Mouse (Mus musculus) forebrain, embryonic 13.5 days (tissue): ENCODE data around the gene Tnfsf15. TPM values are rescaled to one million over a fixed set of nuclear protein-coding genes. Genes with fewer than 3 reads are reported as not detected.

Experiments
- ATAC-seq: fragments of 200-750 bp; cut with Nextera tagmentation; 2 replicates; pipeline ENCODE4 v1.8.0; 2017
- H3K27ac ChIP-seq: fragments of 300-500 bp; sonication (generic); 2 replicates; pipeline ENCODE4 v1.5.1; 2015; ENCODE audit warnings: inconsistent platforms, mild to moderate bottlenecking, moderate library complexity
- H3K27me3 ChIP-seq: fragments of 300-500 bp; sonication (generic); 2 replicates; pipeline ENCODE4 v1.6.1; 2015; ENCODE audit warnings: mild to moderate bottlenecking, inconsistent platforms
- H3K36me3 ChIP-seq: fragments of 300-500 bp; sonication (generic); 2 replicates; pipeline ENCODE4 v1.6.1; 2015; ENCODE audit warnings: mild to moderate bottlenecking, inconsistent platforms; ENCODE audit not compliant: poor library complexity, severe bottlenecking
- H3K4me1 ChIP-seq: fragments of 300-500 bp; sonication (generic); 2 replicates; pipeline ENCODE4 v1.6.1; 2015; ENCODE audit warnings: inconsistent platforms
- H3K4me2 ChIP-seq: fragments of 300-500 bp; sonication (generic); 2 replicates; pipeline ENCODE4 v1.6.1; 2015; ENCODE audit warnings: inconsistent platforms, mild to moderate bottlenecking, moderate library complexity
- H3K4me3 ChIP-seq: fragments of 300-500 bp; sonication (generic); 2 replicates; pipeline ENCODE4 v1.5.1; 2015; ENCODE audit warnings: mild to moderate bottlenecking, inconsistent platforms
- H3K9ac ChIP-seq: fragments of 300-500 bp; sonication (generic); 2 replicates; pipeline ENCODE4 v1.6.1; 2015; ENCODE audit warnings: mild to moderate bottlenecking, inconsistent platforms
- H3K9me3 ChIP-seq: fragments of 300-500 bp; sonication (generic); replicated peaks from 2 replicates; pipeline ENCODE4 v1.6.1; 2016; ENCODE audit warnings: inconsistent platforms
- whole genome bisulfite sequencing: fragments of 180-500 bp; shearing (Covaris S2); methylation state at CpG from one replicate; pipeline ENCODE4 v1.1.7; 2015; 5-methylcytosine and 5-hydroxymethylcytosine counted together
- polyA plus RNA-seq: library from polyadenylated mRNA; unstranded; fragments of >200 nt; fragmentation: Nextera tagmentation; extraction: Ambion mirVana; gene quantifications from 2 replicates; pipeline ENCODE4 v1.2.1, GENCODE M21; 2015

Gene Tnfsf15
- polyA plus RNA-seq, 1 experiment from 2014 or later: not detected

- no peaks in the 10 kb centered on the region for H3K27me3 ChIP-seq
- 90% methylated on average over 3 of the region's 3 CpGs for WGBS
- no peaks in the 10 kb centered on the region for H3K36me3 ChIP-seq
- no peak overlapping the region for H3K27ac ChIP-seq
- H3K9ac ChIP-seq: no peak overlapping the region
- H3K9me3 ChIP-seq: no peaks in the 10 kb centered on the region
- H3K4me3 ChIP-seq: no peak overlapping the region
- 0 out of 2 replicates have a peak, but pooled peaks cover 5% of the 10 kb centered on the region for H3K4me1 ChIP-seq
- H3K4me2 ChIP-seq: no peak overlapping the region
- no peak for ATAC-seq
Measured at GRCm38 (mm10) chr4:63740001-63740400, 4.9 kb downstream of the Tnfsf15 start.

GRCm38 (mm10) chr4:63739524-63739923 is 5.4 kb downstream of the Tnfsf15 start:
- Histone ChIP-seq H3K4me2 (no peak overlapping the region), H3K9ac (no peak overlapping the region), H3K36me3 (no peaks in the 10 kb centered on the region), H3K27me3 (no peaks in the 10 kb centered on the region), H3K4me1 (0 out of 2 replicates have a peak, but pooled peaks cover 1% of the 10 kb centered on the region), H3K27ac (no peak overlapping the region), H3K9me3 (no peaks in the 10 kb centered on the region), H3K4me3 (no peak overlapping the region)
- ATAC-seq: peak; percentile 51; the same call in 1 of the 2 replicates
- WGBS: 76% methylated on average over 7 of the region's 7 CpGs

DNA sequence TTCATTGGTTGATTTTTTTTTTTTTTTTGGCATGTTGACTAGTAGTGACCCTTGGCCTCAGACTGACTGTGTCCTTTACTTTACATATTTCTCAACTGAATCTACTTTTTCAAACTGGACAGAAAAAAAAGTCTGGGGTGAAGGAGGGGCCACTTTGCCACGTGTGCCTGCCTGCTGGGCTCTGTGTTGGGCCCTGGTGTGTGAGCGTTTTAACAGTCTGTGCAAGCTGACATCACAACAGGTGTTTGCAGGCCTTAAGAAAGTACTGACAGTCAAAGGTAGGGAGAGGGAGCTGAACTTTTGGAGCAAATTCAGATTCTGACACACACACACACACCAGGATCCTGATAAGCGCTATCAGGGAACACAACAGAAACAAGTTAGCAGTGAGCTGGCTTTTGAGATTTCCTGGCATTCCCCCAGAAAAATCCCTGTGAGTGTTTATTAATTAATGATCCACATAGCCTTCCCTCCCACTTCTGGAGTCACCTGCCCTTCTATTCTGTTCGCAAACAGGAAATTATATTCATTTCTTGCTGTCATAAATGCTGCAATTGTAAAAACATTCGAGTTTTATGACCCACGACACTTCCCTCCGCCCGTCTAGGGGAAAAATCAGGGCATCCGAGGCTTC is 6.4 kb downstream of the Tnfsf15 start:
- H3K4me1 ChIP-seq: no peaks in the 10 kb centered on the region
- H3K4me2 ChIP-seq: no peak overlapping the region
- no peaks in the 10 kb centered on the region for H3K27me3 ChIP-seq
- H3K9ac ChIP-seq: no peak overlapping the region
- H3K36me3 ChIP-seq: no peaks in the 10 kb centered on the region
- no peak overlapping the region for H3K27ac ChIP-seq
- WGBS: 79% methylated on average over 9 of the region's 9 CpGs
- ATAC-seq: no peak
- no peaks in the 10 kb centered on the region for H3K9me3 ChIP-seq
- no peak overlapping the region for H3K4me3 ChIP-seq

DNA sequence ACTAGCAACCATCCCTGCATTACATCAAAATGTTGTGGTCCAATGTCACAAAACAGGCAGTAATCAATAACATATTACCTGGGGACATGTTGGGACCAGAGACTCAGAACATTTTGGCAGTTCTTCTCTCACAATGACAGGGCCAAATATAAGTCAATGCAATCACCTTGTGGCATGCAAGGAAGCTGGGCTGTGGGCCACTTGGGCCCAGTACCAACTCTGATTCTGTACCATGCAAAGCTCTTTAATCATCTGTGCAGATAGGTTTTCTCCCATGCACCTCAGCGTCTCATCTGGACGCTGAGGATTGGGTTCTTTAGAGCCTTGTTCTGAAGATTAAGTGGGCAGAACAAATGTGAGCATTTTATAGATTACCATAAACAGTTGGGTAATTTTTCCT is 13.6 kb downstream of the Tnfsf15 start:
- WGBS: 61% methylated on average over 2 of the region's 2 CpGs
- no peak for ATAC-seq

GRCm38 (mm10) chr4:63726727-63727126 is 18.2 kb downstream of the Tnfsf15 start:
- Histone ChIP-seq H3K27ac (no peak overlapping the region), H3K9me3 (no peaks in the 10 kb centered on the region), H3K4me1 (peaks cover 4% of the 10 kb centered on the region; the same call in 1 of the 2 replicates), H3K4me2 (no peak overlapping the region), H3K4me3 (no peak overlapping the region), H3K9ac (no peak overlapping the region), H3K27me3 (peaks cover 10% of the 10 kb centered on the region), H3K36me3 (no peaks in the 10 kb centered on the region)
- WGBS: 24% methylated on average over 4 of the region's 4 CpGs
- ATAC-seq: no peak

More for the DNA sequence above, 13.6 kb downstream of the Tnfsf15 start:
- no peaks in the 10 kb centered on the region for H3K36me3 ChIP-seq
- no peak overlapping the region for H3K9ac ChIP-seq
- no peak overlapping the region for H3K4me3 ChIP-seq
- H3K4me1 ChIP-seq: peaks cover under 1% of the 10 kb centered on the region; the same call in 1 of the 2 replicates
- H3K27me3 ChIP-seq: peaks cover 2% of the 10 kb centered on the region; the same call in 1 of the 2 replicates
- H3K4me2 ChIP-seq: no peak overlapping the region
- H3K9me3 ChIP-seq: no peaks in the 10 kb centered on the region
- no peak overlapping the region for H3K27ac ChIP-seq

GRCm38 (mm10) chr4:63725981-63726380 is 18.9 kb downstream of the Tnfsf15 start:
- H3K4me3 ChIP-seq: no peak overlapping the region
- H3K36me3 ChIP-seq: no peaks in the 10 kb centered on the region
- H3K27ac ChIP-seq: no peak overlapping the region
- ATAC-seq: peak; percentile 33
- H3K4me2 ChIP-seq: no peak overlapping the region
- H3K27me3 ChIP-seq: peaks cover 10% of the 10 kb centered on the region
- no peak overlapping the region for H3K9ac ChIP-seq
- no peaks in the 10 kb centered on the region for H3K9me3 ChIP-seq
- H3K4me1 ChIP-seq: peaks cover 4% of the 10 kb centered on the region; the same call in 1 of the 2 replicates
- 45% methylated on average over 5 of the region's 5 CpGs for WGBS

DNA sequence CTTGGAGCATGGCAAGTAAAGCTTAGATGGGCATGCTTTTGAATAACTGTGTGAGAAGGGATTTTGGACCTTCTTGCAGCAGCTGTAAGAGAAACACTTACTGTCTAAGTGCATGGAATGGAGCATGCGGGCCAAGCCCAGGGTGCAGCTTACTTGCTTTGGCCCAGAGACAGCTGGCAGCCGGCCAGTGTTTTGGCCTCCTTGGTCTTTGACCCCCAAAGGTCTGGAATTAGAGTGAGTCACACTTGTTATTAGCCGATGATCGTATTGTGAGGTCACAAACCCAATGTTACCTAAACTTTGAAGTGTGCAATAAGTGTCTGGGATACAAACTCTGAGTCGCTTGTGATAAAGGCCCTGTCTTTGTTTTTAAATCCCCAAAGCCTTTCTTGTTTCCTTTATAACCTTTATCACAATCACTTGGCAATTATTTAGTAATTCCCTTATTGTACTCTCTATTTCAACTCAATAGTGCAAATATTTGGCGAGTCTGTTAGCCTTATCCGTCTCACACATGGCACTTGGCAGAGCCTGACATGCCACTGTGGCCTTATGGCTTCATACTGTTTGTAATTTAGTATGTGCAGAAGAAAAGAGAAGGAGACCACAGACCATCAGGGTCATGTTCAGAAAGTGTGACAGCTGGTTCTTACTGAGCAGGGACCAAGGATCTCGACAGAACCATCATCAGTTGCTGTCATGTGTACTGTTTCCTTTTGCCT is 26.8 kb downstream of the Tnfsf15 start:
- Histone ChIP-seq H3K4me1 (no peaks in the 10 kb centered on the region), H3K27me3 (no peaks in the 10 kb centered on the region), H3K4me2 (no peak overlapping the region), H3K27ac (no peak overlapping the region), H3K9ac (no peak overlapping the region), H3K4me3 (no peak overlapping the region), H3K36me3 (no peaks in the 10 kb centered on the region), H3K9me3 (no peaks in the 10 kb centered on the region)
- no peak for ATAC-seq
- 61% methylated on average over 8 of the region's 8 CpGs for WGBS

- no peaks in the 10 kb centered on the region for H3K27me3 ChIP-seq
- H3K9me3 ChIP-seq: no peaks in the 10 kb centered on the region
- no peaks in the 10 kb centered on the region for H3K36me3 ChIP-seq
- H3K4me2 ChIP-seq: no peak overlapping the region
- H3K27ac ChIP-seq: no peak overlapping the region
- no peak overlapping the region for H3K9ac ChIP-seq
- H3K4me3 ChIP-seq: no peak overlapping the region
- no peak for ATAC-seq
- H3K4me1 ChIP-seq: no peaks in the 10 kb centered on the region
- WGBS: 91% methylated on average over 5 of the region's 5 CpGs
Measured at GRCm38 (mm10) chr4:63711886-63712285, 33.0 kb downstream of the Tnfsf15 start.

- no peak for ATAC-seq
- no peak overlapping the region for H3K4me2 ChIP-seq
Measured at GRCm38 (mm10) chr4:63710431-63711220, 34.3 kb downstream of the Tnfsf15 start.

DNA sequence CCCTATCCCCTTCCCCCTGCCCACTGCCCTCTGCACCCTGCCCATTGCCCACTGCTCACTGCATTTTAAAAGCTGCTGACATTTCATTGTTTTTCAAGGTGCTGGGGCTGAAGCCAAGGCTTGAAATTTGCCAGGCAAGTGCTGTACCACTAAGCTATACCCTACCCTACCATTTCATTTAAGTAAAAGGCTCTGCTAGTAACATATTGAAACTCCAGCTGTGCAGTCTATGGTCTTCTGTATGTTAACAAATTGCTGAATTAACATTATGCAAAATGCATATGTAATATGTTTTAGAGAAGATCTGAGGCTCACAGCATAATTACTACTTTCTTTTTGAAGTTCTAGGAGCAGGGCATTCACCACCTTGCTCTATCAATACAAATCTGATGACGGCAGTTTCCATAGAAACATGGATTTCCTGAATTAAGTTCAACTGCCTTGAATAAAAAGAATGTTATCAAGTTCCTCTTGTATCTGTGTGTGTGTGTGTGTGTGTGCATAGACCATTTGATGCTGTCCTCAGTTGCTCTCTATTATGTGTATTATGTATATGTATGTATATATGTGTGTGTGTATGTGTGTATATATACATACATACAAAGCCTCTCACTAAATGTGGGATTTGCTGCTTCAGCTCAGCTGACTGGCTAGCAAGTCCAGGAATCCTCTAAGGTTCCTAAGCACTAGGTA is 38.5 kb downstream of the Tnfsf15 start:
- Histone ChIP-seq H3K27me3 (no peaks in the 10 kb centered on the region), H3K4me3 (no peak overlapping the region), H3K36me3 (no peaks in the 10 kb centered on the region), H3K4me1 (no peaks in the 10 kb centered on the region), H3K9me3 (no peaks in the 10 kb centered on the region), H3K9ac (no peak overlapping the region), H3K4me2 (no peak overlapping the region), H3K27ac (peak overlapping the region; percentile 19)
- ATAC-seq: peak; percentile 57; the same call in 1 of the 2 replicates
- WGBS: 60% methylated on average over 1 of the region's 1 CpGs

More at GRCm38 (mm10) chr4:63710431-63711220, 34.3 kb downstream of the Tnfsf15 start:
- no peak overlapping the region for H3K27ac ChIP-seq
- 76% methylated on average over 8 of the region's 8 CpGs for WGBS
- no peaks in the 10 kb centered on the region for H3K9me3 ChIP-seq
- H3K36me3 ChIP-seq: no peaks in the 10 kb centered on the region
- H3K4me1 ChIP-seq: no peaks in the 10 kb centered on the region
- no peaks in the 10 kb centered on the region for H3K27me3 ChIP-seq
- H3K4me3 ChIP-seq: no peak overlapping the region
- H3K9ac ChIP-seq: no peak overlapping the region

GRCm38 (mm10) chr4:63704232-63704631 is 40.7 kb downstream of the Tnfsf15 start:
- ATAC-seq: no peak
- Histone ChIP-seq H3K27me3 (no peaks in the 10 kb centered on the region), H3K36me3 (no peaks in the 10 kb centered on the region), H3K4me1 (no peaks in the 10 kb centered on the region), H3K27ac (no peak overlapping the region), H3K9me3 (no peaks in the 10 kb centered on the region), H3K9ac (no peak overlapping the region), H3K4me3 (no peak overlapping the region), H3K4me2 (no peak overlapping the region)
- WGBS: 86% methylated on average over 5 of the region's 5 CpGs
